Mouse (Mus musculus) cerebellum, postnatal 10 days (tissue): ENCODE measurements around the gene Cdh23.

Experiments
- DNase-seq, 2 experiments: peaks; one replicate each; pipeline ENCODE4 v3.0.0; 2021; ENCODE audit warnings: mixed read lengths in 2 of 2

Gene Cdh23

DNA sequence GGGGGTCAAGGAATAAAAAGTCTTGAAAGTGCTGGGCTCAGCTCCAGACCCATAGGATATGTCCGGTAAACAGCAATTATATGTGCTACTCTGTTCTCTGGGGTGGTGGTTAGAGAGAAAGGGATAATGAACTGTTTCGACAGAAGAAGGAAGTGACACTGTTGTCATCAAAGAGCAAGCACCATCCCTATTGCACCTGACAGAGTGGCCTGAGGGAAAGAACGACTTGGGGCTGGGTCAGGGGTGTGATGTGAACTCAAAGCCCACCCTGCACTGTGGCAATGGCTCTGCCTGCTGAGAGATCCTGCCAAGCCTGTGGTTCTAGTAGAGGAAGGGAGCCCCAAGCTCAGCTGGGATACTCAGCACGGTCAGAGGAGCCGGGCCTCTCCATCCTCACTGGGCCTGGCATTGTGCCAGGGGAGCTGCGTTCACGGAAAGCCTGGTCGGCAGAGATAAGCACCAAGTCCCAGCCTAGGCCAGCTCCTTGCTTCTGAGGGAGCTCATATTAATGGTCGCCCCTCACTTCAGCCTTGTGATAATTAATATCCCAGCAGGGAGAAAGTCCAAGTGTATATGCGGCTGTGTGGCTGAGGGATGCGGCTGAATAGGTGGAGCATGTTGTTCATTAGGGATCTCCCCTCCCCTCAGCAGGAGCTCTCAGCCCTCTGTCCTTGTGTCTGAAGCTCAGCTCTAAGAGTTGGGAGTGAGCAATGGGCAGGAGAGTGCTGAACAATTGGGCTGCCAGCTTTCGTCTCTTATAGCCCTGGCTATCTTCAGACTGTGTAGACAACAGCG, 119.0 kb downstream of the Cdh23 start:
- peak; percentile 58 to 59 for DNase-seq

DNA sequence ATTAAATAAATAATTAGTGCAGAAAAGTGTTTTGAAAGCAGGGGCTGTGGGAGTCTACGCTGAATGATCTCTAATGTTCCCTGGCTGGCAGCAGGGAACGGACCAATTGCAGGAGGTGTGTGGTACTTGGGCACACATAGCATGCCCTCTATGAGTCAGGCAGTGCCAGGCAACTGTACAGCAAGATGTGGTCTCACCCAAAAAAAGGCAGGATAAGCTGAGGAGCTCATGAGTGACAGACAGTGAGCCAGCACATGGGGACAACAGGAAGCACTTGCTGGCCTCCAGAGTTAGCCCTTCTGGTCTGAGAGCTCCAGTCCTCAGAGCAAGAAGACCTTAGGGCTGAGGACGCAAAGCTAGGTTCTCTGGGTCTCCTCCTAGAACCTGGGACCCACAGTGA, 121.4 kb downstream of the Cdh23 start:
- no peak for DNase-seq

DNA sequence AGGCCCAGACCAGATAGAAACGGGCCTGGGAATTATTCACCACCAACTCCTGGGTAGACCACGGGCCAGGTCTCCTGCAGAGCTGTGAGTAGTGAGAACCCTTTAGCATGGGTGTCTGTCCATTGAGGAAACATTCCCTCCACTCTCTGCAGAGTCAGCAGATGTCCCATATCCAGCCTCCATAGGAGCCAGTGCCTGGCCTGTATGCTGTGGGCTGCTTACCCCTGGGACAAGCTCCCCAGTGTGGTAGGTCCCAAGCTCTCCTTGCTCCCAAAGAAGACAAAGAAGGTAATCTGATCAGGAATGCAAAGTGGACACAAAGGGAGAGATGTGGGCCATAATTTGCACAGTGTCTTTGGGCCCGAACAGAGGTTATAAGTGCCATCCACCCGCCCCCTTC, 124.8 kb downstream of the Cdh23 start:
- no peak for DNase-seq

DNA sequence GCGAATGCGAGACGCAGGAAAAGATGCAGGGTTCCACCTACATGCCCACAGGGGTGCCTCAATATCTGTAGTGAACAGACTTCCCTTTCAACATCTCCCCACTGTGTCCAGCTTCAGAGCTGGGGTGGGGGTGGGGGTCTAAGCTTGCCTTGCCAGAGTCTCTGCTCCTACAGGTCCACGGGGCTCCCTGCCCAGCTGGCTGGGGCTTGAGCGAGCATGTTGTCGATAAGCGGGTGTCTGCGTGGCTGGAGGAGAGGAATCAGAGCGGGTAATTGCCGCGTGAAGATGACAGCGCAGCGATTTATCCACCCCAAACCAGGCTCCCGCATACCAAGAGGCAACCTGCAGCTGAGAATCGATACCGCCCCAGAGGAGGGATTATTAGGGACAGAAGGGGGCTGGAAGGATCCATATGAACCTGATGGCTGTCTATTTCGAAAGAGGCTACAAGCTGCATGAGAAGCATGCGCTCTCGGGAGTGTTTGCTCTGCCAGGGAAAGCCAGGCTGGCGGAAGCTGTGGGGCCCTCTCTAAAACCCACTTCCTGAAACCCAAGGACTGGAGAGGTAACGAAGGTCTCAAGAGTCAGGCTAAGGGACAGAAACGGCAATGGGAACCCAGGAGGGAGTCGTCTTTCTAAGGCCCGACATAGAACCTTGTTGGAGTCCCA, 129.8 kb downstream of the Cdh23 start:
- DNase-seq = peak; percentile 29 to 41

DNA sequence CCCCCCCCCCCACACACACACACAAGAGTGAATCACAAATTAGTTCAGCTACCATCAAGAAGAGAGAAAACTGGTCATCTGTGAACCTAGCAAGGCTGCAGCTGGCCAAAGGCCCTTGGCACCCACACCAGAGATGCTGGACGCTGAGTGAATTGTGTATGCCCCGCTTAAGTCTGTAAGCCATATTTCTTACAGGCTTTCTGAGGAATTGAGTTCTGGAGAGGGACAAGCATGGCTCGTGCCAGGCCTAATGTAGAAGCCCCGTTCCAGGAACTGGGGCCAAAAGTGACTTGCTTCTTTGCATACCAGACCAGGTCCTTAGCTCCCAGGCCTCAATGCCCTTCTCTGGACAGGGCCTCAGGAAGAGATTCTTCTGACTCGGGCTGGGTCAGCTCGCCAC, 132.2 kb downstream of the Cdh23 start:
- peak; percentile 30 to 48 for DNase-seq

DNA sequence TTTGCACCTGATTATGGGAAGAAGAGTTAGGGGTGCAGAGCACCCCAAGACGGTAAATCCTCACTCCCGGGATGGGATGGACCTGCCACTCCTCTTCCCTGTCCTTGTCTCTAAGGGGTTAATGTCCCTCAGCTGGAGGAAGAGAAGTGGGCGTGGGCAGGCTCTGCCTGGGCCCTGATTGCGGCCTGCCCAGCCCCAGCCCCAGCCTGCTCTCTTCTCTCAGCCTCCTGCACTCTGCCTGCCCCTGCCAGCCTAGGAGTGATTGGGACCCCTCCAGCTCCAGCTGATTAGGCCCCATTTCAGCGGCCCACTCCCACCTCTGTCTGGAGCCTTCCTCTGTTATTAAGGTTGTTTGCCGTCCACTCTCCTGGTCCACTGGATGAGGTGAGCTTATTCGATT, 133.3 kb downstream of the Cdh23 start:
- DNase-seq = no peak

DNA sequence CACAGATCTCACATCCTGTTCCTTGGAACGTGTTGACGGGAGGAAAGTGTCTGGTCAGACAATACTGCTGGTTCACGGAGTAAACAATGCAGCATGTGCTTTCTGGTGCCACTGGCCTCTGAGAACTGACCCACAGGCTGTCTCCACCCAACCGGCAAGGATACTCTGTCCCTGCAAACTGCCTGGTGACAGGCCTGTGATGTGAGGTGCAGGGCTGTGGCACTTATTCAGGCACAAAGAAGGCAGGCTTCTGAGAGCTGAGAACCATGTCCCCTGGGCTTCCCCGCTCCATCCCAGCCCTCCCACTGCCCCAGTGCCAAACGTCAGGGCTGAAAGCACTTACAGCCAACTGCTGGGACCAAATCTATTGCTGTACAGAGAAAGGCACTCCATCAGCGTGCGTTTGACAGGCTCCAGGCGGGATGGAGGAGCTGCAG, 137.8 kb downstream of the Cdh23 start:
- no peak for DNase-seq

DNA sequence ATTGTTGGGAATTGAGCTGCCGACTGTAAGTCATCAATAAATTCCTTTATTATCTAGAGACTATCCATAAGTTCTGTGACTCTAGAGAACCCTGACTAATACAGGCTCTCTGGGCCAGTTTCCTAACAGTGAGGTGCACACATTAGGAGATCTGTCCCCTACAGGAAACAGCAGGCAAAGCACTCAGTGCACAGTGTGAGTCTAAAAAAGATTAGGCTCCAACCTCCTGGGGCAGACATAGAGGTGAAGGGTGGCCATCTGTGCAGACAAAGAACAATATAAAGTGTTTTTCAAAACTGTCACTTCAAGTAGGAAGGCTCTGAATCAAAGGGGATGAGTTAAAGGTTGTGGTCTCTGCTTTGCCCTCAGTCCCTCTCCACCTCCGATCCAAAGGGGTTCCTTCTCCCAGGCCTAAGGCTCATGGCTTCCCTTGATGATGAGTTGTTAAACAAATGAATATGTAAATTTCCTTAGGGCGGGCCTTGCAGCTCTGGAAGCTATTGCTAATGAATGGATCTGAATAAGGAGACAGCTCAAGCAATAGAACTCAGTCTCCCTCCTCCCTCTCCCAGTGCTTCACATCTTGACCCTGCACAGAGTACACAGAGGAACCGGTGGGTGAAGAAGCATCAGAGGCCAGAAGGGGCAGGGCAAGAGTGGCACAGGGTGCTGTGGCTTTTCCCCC, 143.2 kb downstream of the Cdh23 start:
- no peak for DNase-seq

DNA sequence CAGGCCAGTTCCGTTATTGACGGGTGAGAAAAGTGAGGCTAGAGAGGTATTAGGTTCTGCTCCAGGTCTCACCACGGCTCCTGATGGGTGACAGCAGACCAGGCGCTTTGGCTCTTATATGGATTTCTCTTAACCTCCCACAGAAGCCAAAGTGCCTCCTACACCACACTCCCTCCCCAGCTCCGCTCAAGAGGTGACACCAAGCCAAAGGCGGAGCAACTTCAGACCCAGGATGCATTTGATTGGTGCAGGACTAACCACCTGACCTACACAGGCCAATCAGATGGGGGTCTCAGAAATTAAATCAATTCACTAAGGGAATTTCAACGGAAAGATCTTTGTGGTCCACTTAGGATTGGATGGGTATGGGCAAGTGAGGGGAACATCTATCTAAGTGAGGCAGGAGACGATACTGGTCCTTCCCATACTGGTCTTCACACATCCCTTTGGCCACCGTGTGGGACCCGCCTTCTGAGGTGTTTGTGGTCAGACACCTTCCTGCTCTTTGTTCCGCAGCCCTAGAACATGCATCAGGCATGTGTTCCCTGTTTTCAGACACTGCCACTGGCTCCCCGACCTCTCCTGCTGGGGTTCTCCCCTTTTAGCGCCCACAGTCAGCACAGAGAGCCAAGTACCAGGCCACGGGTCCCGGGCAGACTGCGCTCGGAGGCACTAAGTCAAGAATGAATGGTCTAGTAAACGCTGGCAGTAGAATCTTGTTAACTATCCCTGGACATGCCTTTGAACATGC, 157.0 kb downstream of the Cdh23 start:
- DNase-seq = no peak

DNA sequence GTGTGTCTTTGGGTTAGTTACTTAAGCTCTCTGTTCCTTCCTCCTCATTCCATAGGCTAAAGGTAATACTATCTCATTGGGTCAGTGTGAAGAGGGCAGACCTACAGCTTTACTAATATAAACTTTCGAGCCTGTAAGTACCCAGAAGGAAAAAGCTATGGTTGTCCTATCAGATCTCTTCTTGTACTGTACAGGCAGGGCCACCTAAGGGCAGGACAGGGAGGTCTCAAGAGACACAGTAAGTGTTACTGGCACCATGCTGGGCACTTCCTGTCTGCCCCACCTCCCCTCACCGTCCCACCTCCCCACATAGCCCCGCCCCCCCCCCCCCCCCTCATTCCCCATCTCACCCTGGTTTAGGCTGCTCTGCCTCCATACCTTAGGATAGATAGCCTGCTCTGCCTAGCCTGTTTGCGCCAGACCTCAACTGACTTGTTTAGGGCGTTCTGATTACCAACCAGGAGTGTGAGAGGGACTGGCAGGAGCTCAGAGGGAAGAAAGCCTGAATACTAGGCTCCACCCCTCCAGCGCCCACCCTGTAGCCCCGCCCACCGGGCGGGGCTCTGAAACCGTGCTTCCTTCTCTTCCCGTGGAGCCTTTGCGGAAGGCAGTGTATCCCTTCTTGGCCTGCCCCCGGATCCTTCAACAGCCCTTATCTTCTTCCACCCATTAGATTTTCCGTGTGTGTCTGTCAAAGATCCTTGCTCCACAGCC, 160.0 kb downstream of the Cdh23 start:
- peak in 1 of 2 experiments; percentile 25 for DNase-seq

DNA sequence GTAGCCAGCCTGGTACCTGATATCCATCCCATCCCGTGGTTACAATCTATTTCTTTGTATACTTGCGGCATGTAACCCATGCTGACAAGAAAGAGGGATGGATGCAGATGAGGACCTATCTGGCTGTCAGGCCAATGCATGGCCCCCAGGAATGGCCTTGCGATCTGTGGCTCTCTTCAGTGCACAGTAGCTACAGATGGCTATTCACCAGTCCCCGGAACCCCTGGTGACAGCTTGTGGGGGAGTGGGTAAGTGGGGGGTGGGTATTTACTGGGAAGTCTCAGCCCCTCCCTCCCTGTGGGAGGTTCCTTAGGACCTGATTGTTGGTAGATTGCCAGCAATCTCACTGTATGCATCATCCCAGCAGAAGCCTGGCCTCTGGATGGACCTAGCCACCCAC, 163.8 kb downstream of the Cdh23 start:
- DNase-seq = no peak

DNA sequence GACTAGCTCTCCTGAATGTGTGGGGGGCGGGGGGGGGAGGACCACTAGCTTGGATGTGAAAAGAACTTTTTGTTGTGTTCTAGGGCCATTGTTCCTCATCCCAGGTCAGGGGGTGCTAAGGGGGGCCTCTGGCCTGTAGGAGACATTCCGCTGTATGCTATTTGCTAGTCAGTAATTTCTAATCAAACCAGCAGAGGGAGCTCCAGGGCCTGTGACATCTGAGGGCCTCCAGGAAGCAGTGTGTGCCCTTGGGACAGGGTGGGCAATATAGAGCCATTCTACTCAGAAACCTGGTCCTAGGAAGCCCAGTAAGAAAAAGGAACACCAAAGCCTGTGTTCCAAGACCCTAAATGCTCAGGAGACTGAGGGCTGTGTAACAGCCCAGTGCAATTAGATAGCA, 164.9 kb downstream of the Cdh23 start:
- peak; percentile 77 to 89 for DNase-seq

DNA sequence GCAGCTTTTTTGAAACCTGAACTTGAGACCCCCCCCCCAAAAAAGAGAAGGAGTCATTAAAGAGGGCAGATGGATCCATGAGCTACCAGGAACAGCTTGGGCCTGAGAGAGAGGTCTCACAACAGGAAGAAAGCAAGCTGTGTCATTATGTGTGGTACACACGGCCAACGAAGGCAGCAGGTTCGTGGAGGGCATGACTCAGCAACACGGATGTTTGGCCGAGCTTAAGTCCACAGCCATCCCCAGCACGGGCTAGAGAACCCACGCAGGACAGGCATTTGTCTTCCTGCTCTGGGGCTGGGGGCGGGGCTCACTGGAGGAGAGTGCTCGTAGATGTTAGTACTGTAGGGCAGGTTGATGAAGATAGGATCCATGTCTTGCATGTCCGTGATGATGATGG, 165.7 kb downstream of the Cdh23 start:
- no peak for DNase-seq

DNA sequence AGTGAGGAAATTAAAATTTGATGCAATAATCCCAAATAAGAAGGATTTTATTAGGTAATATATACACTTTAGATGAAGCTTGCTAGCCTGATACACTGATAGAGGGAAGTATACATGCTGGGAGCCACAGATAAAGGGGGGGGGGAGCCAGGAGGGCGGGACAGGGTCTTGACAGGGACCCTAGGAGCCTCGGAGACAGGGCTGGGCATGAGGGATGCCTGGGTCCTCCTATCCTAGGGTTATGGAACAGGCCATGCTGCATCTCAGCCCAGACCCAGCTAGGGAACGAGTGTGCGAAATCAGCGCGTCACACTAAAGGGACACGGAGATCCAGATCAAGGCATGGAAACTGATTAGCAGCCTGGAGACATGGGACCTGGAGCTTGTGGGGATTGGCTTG, 168.3 kb downstream of the Cdh23 start:
- no peak for DNase-seq

DNA sequence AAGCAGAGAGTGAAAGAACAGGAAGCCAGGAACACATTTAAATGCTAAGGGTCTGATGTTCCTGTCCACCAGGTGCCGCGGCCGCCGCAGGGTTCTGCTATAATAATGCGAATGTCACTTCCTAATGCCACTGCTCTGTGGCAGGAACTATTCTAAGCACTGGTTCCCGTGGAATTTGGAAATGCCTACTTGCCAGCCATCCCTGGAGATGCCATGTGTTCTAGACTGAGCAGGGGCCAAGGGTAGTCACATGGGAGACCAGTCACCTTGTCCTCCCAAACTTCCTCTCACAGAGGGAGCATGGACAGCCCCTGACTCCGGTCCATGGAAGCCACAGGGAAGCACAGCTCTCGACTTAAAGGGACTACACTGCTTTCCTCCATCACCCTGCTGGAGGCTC, 171.2 kb downstream of the Cdh23 start:
- peak; percentile 45 to 55 for DNase-seq

DNA sequence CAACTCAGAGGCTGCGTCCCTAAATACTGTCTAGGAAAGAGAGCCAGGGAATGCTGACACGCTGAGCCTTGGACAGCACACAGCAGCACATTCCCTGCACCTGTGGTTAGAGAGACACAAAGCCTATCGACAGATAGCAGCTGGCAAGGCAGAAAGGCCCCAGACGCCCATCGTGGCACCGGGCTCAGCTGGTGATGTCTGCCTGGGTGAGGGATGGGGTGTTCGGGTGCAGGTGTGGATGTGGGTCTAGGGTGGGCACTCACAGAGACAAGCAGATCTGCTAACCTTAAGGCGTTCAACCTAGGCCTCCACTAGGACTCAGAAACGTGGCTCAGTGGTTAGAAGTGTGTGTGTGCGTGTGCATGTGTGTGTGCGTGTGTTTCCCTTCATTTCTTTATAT, 180.0 kb downstream of the Cdh23 start:
- no peak for DNase-seq

DNA sequence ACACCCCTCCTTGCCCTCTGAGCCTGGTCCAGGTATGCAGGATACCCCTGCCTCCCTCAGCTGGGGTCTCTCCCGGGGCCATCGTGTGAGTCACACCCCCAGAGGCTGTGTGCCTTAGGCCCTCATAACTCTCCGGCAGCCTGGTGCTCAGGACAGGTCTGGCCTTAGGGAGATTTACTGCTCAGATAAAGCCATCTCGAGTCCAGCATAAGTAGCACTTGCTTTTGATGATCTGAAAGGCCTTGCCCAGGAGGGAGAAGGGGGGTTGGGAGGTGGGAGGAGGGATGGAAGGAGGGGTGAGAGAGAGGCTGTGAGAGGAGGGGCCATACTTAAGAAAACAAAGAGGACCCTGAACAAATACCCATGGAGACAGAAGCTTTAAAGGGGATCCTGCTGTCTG, 197.8 kb downstream of the Cdh23 start:
- no peak for DNase-seq

DNA sequence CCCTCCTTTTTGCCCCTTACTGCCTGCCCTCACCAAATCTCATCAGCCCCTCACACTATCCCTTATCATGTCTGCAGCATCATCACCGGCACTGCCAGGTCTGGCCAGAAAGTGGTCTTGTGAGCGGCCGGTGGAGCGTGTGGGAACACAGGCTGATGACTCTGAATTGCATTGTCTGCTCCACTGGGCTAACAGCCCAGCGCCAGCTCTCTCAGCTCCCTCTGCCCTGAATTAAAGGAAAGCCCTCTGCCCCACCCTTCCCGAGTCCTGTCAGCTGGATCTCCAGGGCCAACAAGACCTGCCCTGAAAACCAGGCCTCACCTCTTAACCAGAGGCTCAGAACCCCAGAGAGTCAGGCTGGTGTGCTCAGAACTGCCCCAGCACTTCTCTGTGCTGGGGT, 201.2 kb downstream of the Cdh23 start:
- DNase-seq = peak; percentile 35 to 36

DNA sequence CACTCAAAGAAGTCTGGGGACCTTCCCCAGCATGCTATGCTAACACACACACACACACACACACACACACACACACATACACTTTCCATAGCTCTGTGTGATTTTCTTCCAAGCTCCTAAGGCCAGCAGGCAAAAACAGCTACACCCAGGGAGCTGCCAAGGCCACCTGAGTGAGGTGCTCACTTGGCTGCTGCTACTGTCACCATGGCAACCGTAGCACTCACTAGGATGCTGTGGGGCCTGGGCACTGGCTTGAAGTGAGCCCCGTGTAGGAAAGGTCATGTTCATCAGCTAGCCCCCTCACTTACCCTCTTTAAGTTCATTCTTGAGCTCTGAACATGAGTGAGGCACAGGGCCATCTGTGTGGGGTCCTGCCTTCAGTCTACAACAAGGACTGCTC, 204.8 kb downstream of the Cdh23 start:
- peak; percentile 40 to 55 for DNase-seq

DNA sequence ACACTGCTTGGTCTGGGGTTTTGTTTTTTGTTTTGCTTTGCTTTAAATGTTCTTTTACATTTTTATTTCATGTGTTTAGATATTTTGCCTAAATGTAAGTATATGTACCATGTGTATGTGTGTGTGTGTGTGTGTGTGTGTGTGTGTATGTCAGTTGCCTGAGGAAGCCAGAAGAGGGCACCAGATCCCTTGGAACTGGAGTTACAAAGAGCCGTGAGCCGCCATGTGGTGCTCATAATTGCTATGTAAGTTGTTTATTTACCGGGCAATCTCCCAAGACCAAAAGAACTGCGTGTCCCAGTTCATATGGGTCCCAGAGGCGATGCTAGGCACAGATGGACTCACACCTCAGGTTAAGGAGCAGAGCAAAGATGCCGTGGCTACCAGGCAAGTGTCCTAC, 214.9 kb downstream of the Cdh23 start:
- DNase-seq = no peak

DNA sequence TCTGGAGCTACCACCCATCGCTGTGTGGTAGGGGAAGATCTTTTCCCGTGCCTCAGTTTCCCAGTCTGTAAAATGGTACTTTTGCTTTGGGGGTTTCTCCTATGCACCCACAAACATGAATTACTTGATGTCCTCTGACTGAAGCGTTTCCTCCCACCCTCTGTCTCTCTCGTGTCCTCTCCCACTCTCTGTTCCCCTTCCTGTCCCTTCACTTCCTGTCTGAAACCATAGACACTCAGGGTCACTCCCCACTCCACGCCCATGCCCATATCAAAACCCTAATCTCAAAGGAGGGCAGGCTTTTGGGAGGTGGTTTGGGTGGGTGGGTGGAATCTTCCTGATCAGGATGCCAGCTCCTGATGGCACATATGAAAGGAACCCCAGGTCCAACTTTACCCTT, 221.7 kb downstream of the Cdh23 start:
- no peak for DNase-seq

DNA sequence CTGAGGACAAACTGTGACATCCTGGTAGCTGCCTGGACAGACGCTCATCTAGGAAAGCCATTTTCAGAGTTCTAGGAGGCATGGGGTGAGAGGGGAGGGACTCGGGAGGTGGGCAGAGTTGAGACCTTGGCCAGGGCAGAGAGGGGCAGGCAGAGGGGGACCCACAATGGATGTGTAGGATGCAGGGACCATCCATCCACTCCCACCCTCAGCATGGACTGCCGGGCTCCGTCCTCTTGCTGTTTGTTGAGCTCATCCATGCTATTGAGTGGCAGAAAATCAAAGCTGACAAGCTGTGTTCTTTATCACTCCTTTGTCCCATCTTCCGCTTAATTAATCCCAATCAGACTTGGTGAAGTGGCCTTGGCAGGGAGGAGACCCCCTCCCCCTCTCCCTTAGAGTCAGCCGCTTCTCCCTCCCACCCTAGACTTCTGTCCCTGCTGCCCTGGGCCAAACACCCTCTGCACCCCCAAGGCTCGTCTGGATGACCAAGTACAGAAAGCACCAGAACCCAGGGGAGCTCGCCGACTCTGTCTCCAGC, 222.4 kb downstream of the Cdh23 start:
- DNase-seq = peak; percentile 21 to 23
